Mouse (Mus musculus) E14TG2a.4 (cell line): Measurements from ENCODE around the gene Aldh2.

ENCODE experiments used
- CTCF ChIP-seq: conservative IDR thresholded peaks from 2 replicates; pipeline ENCODE4 v1.5.1; 2014; ENCODE audit warnings: low read length
- NANOG ChIP-seq: IDR thresholded peaks from 2 replicates; pipeline ENCODE4 v1.6.1; 2014; ENCODE audit warnings: borderline replicate concordance, low read length, mixed read lengths
- POU5F1 ChIP-seq: IDR thresholded peaks from 2 replicates; pipeline ENCODE4 v1.6.1; 2014; ENCODE audit warnings: low read length, borderline replicate concordance

- TF ChIP-seq CTCF: peak; percentile 37
- TF ChIP-seq POU5F1: no peak
- no peak for TF ChIP-seq NANOG
These were observed 34.2 kb upstream of the Aldh2 start for GRCm38 (mm10) chr5:121627871-121628270.
